Mouse (Mus musculus): Measurements from ENCODE around the gene Bcl2l14. TPM values are rescaled to one million over a fixed set of nuclear protein-coding genes. Genes with fewer than 3 reads are reported as not detected.

Gene Bcl2l14
- polyA plus RNA-seq, 1 experiment from 2014 or later = 0.49 TPM

DNA sequence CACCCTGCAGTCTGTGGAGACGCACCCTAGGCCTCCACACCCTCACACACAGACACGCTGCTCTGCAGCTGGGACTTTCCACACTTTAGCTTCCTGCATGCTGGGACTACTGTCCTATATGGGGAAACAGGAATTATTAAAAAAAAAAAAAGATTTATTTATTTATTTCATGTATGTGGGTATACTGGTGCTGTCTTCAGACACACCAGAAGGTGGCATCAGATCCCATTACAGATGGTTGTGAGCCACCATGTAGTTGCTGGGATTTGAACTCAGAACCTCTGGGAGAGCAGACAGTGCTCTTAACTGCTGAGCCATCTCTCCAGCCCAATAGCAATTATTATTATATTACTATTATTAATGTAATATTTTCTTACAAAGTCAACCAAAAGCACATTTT lies 73.2 kb downstream of the Bcl2l14 start:
- DNase-seq (ENCODE audit: low spot score) = no peak
- H3K27me3 ChIP-seq (ENCODE audit: low read depth, poor library complexity, severe bottlenecking) = no peaks in the 10 kb centered on the region
- WGBS = 92% methylated on average over 2 of the region's 2 CpGs

DNA sequence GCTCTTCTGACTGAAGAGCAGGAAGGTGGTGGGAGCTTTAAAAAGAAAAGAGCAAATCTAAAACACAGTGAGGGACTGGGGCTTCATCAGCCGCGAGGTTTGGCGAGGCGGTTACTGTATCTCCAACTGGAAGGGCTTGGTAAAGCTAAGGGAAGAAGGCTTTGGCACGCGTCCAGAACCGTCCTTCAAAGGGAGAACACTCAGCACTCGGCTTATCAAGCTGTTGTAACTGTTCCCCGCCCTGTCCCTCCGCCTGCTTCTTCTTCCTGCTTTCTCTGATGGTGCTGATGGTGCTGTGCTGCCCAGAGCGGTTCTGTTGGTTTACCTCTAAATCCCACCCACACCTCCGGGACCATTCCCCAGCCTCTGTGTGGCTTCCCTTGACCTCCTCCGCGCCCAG lies 74.7 kb downstream of the Bcl2l14 start:
- 93% methylated on average over 14 of the region's 14 CpGs for WGBS
- H3K4me3 ChIP-seq = no peak overlapping the region
- peaks cover 69% of the 10 kb centered on the region for H3K36me3 ChIP-seq
- H3K4me1 ChIP-seq = peaks cover 10% of the 10 kb centered on the region; the same call in 1 of the 2 replicates
- H3K9me3 ChIP-seq (replicated peaks) = no peaks in the 10 kb centered on the region
- DNase-seq (ENCODE audit: low spot score) = no peak
- H3K27ac ChIP-seq = no peak overlapping the region
- H3K27me3 ChIP-seq (ENCODE audit: low read depth, poor library complexity, severe bottlenecking) = no peaks in the 10 kb centered on the region

More for the DNA sequence above, 73.2 kb downstream of the Bcl2l14 start:
- peaks cover 72% of the 10 kb centered on the region for H3K36me3 ChIP-seq
- H3K9me3 ChIP-seq (replicated peaks) = no peaks in the 10 kb centered on the region
- no peak overlapping the region for H3K4me3 ChIP-seq
- peaks cover 10% of the 10 kb centered on the region; the same call in 1 of the 2 replicates for H3K4me1 ChIP-seq
- H3K27ac ChIP-seq = no peak overlapping the region

DNA sequence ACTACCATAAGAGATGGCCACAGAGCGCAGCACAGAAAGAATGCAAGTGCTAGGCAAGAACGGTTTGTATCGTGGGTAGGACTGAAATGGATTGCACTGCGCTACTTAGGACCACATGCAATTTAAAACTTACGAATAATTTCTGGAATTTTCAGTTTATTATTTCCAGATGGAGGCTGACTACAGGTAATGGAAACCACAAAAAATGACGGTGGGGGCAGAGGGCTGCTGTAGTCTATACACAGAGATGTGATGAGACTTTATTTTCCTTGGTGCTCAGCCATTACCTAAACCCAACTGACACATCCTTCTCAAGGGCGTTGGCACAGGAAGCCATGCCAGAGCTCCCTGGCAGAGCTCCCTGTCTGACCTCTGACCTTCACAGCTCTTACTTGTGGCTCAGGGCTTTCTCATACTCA lies 77.0 kb downstream of the Bcl2l14 start:
- Histone ChIP-seq H3K4me1 (peaks cover 10% of the 10 kb centered on the region; the same call in 1 of the 2 replicates), H3K9me3 (replicated peaks) (no peaks in the 10 kb centered on the region), H3K27me3 (ENCODE audit: low read depth, poor library complexity, severe bottlenecking) (no peaks in the 10 kb centered on the region), H3K36me3 (peaks cover 68% of the 10 kb centered on the region), H3K4me3 (no peak overlapping the region), H3K27ac (no peak overlapping the region)
- no peak for DNase-seq (ENCODE audit: low spot score)
- WGBS = 75% methylated on average over 7 of the region's 7 CpGs

DNA sequence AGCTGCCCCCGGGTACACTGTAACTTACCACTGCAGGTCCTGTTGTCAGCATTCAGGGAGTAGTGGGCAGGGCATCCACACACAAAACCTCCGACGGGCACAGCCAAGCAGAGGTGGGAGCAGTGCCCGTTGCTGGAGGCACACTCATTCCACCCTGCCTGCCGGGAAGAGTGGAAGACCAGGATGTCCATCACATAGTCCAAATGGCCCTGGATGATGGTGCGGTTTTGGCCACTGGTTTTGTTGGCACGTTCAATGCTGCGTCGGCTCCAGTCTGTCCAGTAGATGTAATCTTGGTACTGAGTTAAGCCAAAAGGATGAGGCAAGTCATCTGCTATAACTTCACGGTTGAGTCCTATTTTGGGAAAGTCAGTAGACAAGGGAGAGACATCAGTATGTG lies 83.4 kb downstream of the Bcl2l14 start:
- no peak overlapping the region for H3K27ac ChIP-seq
- H3K27me3 ChIP-seq (ENCODE audit: low read depth, poor library complexity, severe bottlenecking) = no peaks in the 10 kb centered on the region
- 99% methylated on average over 10 of the region's 10 CpGs for WGBS
- H3K4me3 ChIP-seq = no peak overlapping the region
- H3K9me3 ChIP-seq (replicated peaks) = no peaks in the 10 kb centered on the region
- H3K36me3 ChIP-seq = peaks cover 87% of the 10 kb centered on the region
- DNase-seq (ENCODE audit: low spot score) = no peak
- no peaks in the 10 kb centered on the region for H3K4me1 ChIP-seq

DNA sequence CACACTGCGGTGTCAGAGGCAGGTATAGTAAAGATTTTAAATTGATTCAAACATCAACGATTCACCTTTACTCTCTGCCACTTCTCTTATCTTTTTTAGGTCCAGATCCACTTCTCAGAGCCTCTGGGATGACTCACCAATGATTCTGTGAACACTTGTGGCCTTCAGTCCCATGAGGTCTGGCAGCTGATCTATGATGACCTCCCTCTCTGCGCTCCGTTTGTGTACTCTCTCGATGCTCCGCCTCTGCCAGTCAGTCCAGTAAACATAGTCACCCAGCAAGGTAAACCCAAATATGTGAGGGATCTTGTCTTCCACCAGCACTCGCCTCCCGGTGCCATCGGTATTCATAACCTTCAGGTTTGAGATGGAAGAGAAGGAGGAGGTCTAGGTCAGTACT lies 90.2 kb downstream of the Bcl2l14 start:
- Histone ChIP-seq H3K27ac (no peak overlapping the region), H3K27me3 (ENCODE audit: low read depth, poor library complexity, severe bottlenecking) (no peaks in the 10 kb centered on the region), H3K9me3 (replicated peaks) (no peaks in the 10 kb centered on the region), H3K4me3 (no peak overlapping the region), H3K4me1 (no peaks in the 10 kb centered on the region), H3K36me3 (peaks cover 69% of the 10 kb centered on the region)
- WGBS = 95% methylated on average over 9 of the region's 9 CpGs
- DNase-seq (ENCODE audit: low spot score) = no peak

Other genes with a start within 250 kb of the Bcl2l14 start
- gene Lrp6, start 170.6 kb downstream of the Bcl2l14 start, polyA plus RNA-seq (2016; fragmentation: Nextera tagmentation; extraction: Ambion mirVana) = 25.3 and 33.4 TPM in 2 replicates
- 0.33 and 0.51 TPM in 2 replicates for gene Mansc1, start 236.2 kb downstream of the Bcl2l14 start, polyA plus RNA-seq (2016; fragmentation: Nextera tagmentation; extraction: Ambion mirVana)
- 14.8 and 18.0 TPM in 2 replicates for gene Borcs5, start 243.2 kb downstream of the Bcl2l14 start, polyA plus RNA-seq (2016; fragmentation: Nextera tagmentation; extraction: Ambion mirVana)

Measured in limb, embryonic 10.5 days (tissue).